Mouse (Mus musculus) forebrain, embryonic 11.5 days (tissue): ENCODE results near the gene Bglap2. TPM values are rescaled to one million over a fixed set of nuclear protein-coding genes. Genes with fewer than 3 reads are reported as not detected.
A peak's percentile ranks its signal among the peaks of the same experiment; 100 is the strongest.
"Not testable (repeated sequence)": the region's sequence is repeated elsewhere in the genome, so short reads cannot be mapped to it uniquely, and the experiment has no call there.

Experiments
- ATAC-seq: fragments of 200-750 bp; cut with Nextera tagmentation; replicated peaks from 2 replicates; pipeline ENCODE4 v1.8.0; 2017; ENCODE audit warnings: moderate TSS enrichment; ENCODE audit not compliant: low FRiP score
- DNase-seq: peaks from one replicate; pipeline ENCODE4 v3.0.0-alpha.2; 2017; ENCODE audit warnings: low spot score
- H3K27ac ChIP-seq: fragments of 300-500 bp; sonication (generic); 2 replicates; pipeline ENCODE4 v1.5.1; 2014; ENCODE audit warnings: low read depth, low read length
- H3K27me3 ChIP-seq: fragments of 300-500 bp; sonication (generic); 2 replicates; pipeline ENCODE4 v1.6.1; 2014; ENCODE audit warnings: mild to moderate bottlenecking, low read length, mixed read lengths; ENCODE audit not compliant: control insufficient read depth, insufficient read depth
- H3K36me3 ChIP-seq: fragments of 300-500 bp; sonication (generic); 2 replicates; pipeline ENCODE4 v1.6.1; 2014; ENCODE audit warnings: mild to moderate bottlenecking, low read length, moderate library complexity, mixed read lengths; ENCODE audit not compliant: control insufficient read depth, insufficient read depth
- H3K4me1 ChIP-seq: fragments of 300-500 bp; sonication (generic); replicated peaks from 2 replicates; pipeline ENCODE4 v1.6.1; 2014; ENCODE audit warnings: low read length, mixed read lengths; ENCODE audit not compliant: control insufficient read depth, insufficient read depth
- H3K4me2 ChIP-seq: fragments of 300-500 bp; sonication (generic); 2 replicates; pipeline ENCODE4 v1.6.1; 2014; ENCODE audit warnings: low read depth, mild to moderate bottlenecking, low read length, moderate library complexity, mixed read lengths; ENCODE audit not compliant: severe bottlenecking
- H3K4me3 ChIP-seq: fragments of 300-500 bp; sonication (generic); 2 replicates; pipeline ENCODE4 v1.5.1; 2014; ENCODE audit warnings: low read depth, low read length
- H3K9ac ChIP-seq: fragments of 300-500 bp; sonication (generic); 2 replicates; pipeline ENCODE4 v1.6.1; 2014; ENCODE audit warnings: low read length
- H3K9me3 ChIP-seq: fragments of 300-500 bp; sonication (generic); 2 replicates; pipeline ENCODE4 v1.6.1; 2016; ENCODE audit warnings: low read length, mixed read lengths; ENCODE audit not compliant: control insufficient read depth
- WGBS: fragments of 180-500 bp; shearing (Covaris S2); extraction: QIAGEN DNeasy Blood & Tissue Kit; methylation state at CpG from one replicate; pipeline ENCODE4 v1.1.7; 2014; 5-methylcytosine and 5-hydroxymethylcytosine counted together
- polyA plus RNA-seq: library from polyadenylated mRNA; unstranded; fragments of >200 nt; fragmentation: Nextera tagmentation; extraction: Ambion mirVana; gene quantifications from 2 replicates; pipeline ENCODE4 v1.2.1, GENCODE M21; 2014

Gene Bglap2
- polyA plus RNA-seq, 1 experiment from 2014 or later: not detected

GRCm38 (mm10) chr3:88403522-88404230 lies 25.2 kb upstream of the Bglap2 start:
- Histone ChIP-seq H3K9ac (no peak overlapping the region), H3K9me3 (no peaks in the 10 kb centered on the region), H3K27me3 (no peaks in the 10 kb centered on the region), H3K36me3 (no peaks in the 10 kb centered on the region; the same call in 1 of the 2 replicates), H3K4me2 (no peak overlapping the region), H3K4me3 (no peak overlapping the region), H3K27ac (no peak overlapping the region), H3K4me1 (no peaks in the 10 kb centered on the region; the same call in 1 of the 2 replicates)
- no peak for ATAC-seq
- 96% methylated on average over 10 of the region's 10 CpGs for WGBS
- DNase-seq: no peak

DNA sequence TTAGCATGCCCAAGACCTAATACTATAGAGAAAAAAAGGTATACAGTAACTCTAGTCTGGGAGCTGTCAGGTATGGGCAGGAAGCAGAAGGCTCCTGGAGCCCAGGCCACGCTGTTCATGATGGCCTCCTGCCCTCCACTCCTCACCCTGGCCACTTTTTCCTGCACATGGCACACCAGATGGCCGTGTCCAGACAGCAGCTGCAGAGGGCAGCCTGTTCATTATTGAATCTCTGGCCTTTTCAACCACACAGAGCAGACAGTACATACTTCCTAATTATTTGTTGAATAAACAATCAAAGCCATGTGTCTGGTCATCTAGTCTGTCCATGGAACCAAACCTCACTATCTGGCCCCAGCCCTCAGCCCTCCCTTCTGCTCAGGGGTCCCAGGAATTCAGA lies 20.2 kb upstream of the Bglap2 start:
- 72% methylated on average over 2 of the region's 2 CpGs for WGBS
- DNase-seq: no peak
- Histone ChIP-seq H3K36me3 (no peaks in the 10 kb centered on the region; the same call in 1 of the 2 replicates), H3K4me1 (no peaks in the 10 kb centered on the region), H3K27me3 (no peaks in the 10 kb centered on the region), H3K4me2 (no peak overlapping the region), H3K9ac (no peak overlapping the region), H3K27ac (no peak overlapping the region), H3K9me3 (no peaks in the 10 kb centered on the region), H3K4me3 (no peak overlapping the region)
- ATAC-seq: no peak

DNA sequence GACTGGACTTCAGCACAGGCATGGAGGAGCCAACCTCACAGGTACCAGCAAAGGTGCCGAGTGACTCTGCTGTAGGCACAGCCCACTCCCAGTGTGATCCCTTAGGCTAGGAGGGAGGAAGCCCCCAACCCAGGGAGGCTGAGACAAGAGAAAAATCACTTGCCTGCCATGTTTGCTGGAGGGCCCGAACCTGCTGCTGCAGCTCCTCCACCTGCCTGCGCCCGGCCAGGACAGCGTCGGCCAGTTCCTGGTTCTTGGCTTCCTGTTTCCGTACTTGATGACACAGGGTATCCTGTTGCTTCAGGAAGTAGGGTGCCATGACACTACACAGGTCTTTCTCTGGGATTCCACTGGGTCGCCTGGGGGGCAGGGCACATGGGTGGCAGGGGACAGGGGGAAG lies 17.2 kb upstream of the Bglap2 start:
- no peaks in the 10 kb centered on the region for H3K4me1 ChIP-seq
- H3K27me3 ChIP-seq: no peaks in the 10 kb centered on the region
- no peak overlapping the region for H3K4me3 ChIP-seq
- no peak overlapping the region for H3K27ac ChIP-seq
- H3K9ac ChIP-seq: no peak overlapping the region
- WGBS: 92% methylated on average over 8 of the region's 8 CpGs
- H3K36me3 ChIP-seq: no peaks in the 10 kb centered on the region; the same call in 1 of the 2 replicates
- no peak overlapping the region for H3K4me2 ChIP-seq
- no peak for DNase-seq
- no peaks in the 10 kb centered on the region for H3K9me3 ChIP-seq
- ATAC-seq: no peak

- Histone ChIP-seq H3K9ac (no peak overlapping the region), H3K4me1 (no peaks in the 10 kb centered on the region), H3K27ac (no peak overlapping the region), H3K27me3 (no peaks in the 10 kb centered on the region), H3K36me3 (no peaks in the 10 kb centered on the region; the same call in 1 of the 2 replicates), H3K9me3 (no peaks in the 10 kb centered on the region), H3K4me3 (no peak overlapping the region), H3K4me2 (no peak overlapping the region)
- WGBS: 92% methylated on average over 6 of the region's 6 CpGs
- DNase-seq: no peak
- no peak for ATAC-seq
Observed at GRCm38 (mm10) chr3:88395288-88395687, 16.8 kb upstream of the Bglap2 start.

- no peaks in the 10 kb centered on the region; the same call in 1 of the 2 replicates for H3K36me3 ChIP-seq
Observed at GRCm38 (mm10) chr3:88393776-88394375, 15.4 kb upstream of the Bglap2 start.

DNA sequence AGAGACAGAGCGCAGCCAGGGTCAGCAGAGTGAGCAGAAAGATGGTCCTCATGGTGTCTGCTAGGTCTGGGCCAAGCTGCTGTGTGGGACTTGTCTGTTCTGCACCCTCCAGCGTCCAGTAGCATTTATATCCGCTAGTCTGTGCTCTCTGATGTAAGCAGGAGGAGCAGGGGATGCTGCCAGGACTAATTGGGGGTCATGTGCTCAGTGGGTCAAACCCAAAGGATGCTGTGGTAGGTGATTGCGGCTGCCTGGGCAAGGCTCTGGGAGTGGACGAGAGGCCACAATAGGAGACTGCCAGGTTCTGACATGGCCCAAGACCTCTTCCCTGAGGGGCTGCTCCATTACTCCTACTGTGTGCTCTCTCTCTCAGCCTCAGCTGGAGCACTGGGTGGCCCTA lies 5.9 kb upstream of the Bglap2 start, which contains the start of gene Bglap:
Gene Bglap, minus strand, starts transcription at position 101 of the 400 bp plus-strand sequence.
- Histone ChIP-seq H3K4me3 (no peak within 1 kb of the TSS), H3K27ac (no peak within 1 kb of the TSS), H3K36me3 (no peaks in the 10 kb centered on the region), H3K4me1 (peaks cover 2% of the 10 kb centered on the region; the same call in 1 of the 2 replicates), H3K4me2 (no peak within 1 kb of the TSS), H3K9me3 (no peaks in the 10 kb centered on the region), H3K27me3 (no peaks in the 10 kb centered on the region), H3K9ac (no peak within 1 kb of the TSS)
- ATAC-seq (no peak), DNase-seq (peak; percentile 46)
- 89% methylated on average over 5 of the region's 5 CpGs for WGBS

More at GRCm38 (mm10) chr3:88393776-88394375, 15.4 kb upstream of the Bglap2 start:
- no peak for DNase-seq
- no peaks in the 10 kb centered on the region for H3K4me1 ChIP-seq
- H3K4me2 ChIP-seq: no peak overlapping the region
- 91% methylated on average over 9 of the region's 9 CpGs for WGBS
- H3K27ac ChIP-seq: no peak overlapping the region
- no peak overlapping the region for H3K4me3 ChIP-seq
- H3K27me3 ChIP-seq: no peaks in the 10 kb centered on the region
- no peak for ATAC-seq
- no peak overlapping the region for H3K9ac ChIP-seq
- H3K9me3 ChIP-seq: no peaks in the 10 kb centered on the region

DNA sequence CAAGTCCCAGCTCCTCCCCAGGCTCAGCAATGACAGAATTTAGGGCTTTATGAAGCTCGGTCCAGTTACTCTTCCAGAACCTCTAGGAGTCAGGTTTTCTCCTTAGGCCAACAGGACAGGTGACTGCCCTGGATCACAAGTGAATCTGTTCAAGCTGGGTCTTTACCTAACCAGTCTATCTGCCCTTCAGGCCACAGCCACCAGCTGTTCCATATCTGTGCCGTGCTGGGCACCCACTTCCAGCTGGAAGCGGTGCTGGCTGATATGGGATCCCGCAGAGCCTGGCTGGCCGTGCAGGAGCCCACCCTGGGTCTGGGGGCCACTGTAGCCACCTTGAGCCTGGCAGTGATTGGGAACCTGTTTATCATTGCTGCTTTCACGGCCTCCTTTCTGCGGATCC lies 3.9 kb upstream of the Bglap2 start:
- not testable (repeated sequence) for H3K4me2 ChIP-seq, H3K9me3 ChIP-seq, H3K9ac ChIP-seq, H3K4me3 ChIP-seq, H3K4me1 ChIP-seq, H3K27ac ChIP-seq, H3K36me3 ChIP-seq, DNase-seq, H3K27me3 ChIP-seq
- 17% methylated on average over 1 of the region's 7 CpGs for WGBS
- peak; percentile 27; the same call in 1 of the 2 replicates for ATAC-seq

- peak overlapping the region; percentile 47 for H3K4me2 ChIP-seq
- peak overlapping the region; percentile 31; the same call in 1 of the 2 replicates for H3K27ac ChIP-seq
- 5% methylated on average over 20 of the region's 22 CpGs for WGBS
- DNase-seq (peak; percentile 81), ATAC-seq (peak; percentile 92)
- not testable (repeated sequence) for H3K4me1 ChIP-seq, H3K27me3 ChIP-seq, H3K36me3 ChIP-seq, H3K9me3 ChIP-seq
- 0 out of 2 replicates have a peak overlapping the region, but pooled peaks have one; percentile 12 for H3K4me3 ChIP-seq
- peak overlapping the region; percentile 43; the same call in 1 of the 2 replicates for H3K9ac ChIP-seq
Observed at GRCm38 (mm10) chr3:88381389-88382315, 3.2 kb upstream of the Bglap2 start.
